Mouse (Mus musculus) CH12.LX (cell line): ENCODE measurements at regions not wholly inside any gene's neighbourhood (a gene's known extent, or its start where the extent isn't known, plus 50 kb on each side); places are given as distances from the start of the nearest gene placed in this dataset.

Source experiments
- DNase-seq: peaks from one replicate; pipeline ENCODE4 v3.0.0-alpha.2; 2013; ENCODE audit errors: extremely low read depth
- H3K27ac ChIP-seq: 2 replicates; pipeline ENCODE4 v1.5.1; 2012; ENCODE audit warnings: low read depth, mild to moderate bottlenecking, control low read depth, moderate library complexity; ENCODE audit not compliant: insufficient read depth
- H3K27me3 ChIP-seq: replicated peaks from 2 replicates; pipeline ENCODE3; 2012; ENCODE audit warnings: inconsistent platforms
- H3K36me3 ChIP-seq, 2 experiments: replicated peaks in 1 of 2; 2 replicates each; pipeline versions ENCODE3 to v1.6.1; 2012; ENCODE audit warnings: inconsistent platforms in 1 of 2, low read length in 1 of 2, mild to moderate bottlenecking in 1 of 2, mixed read lengths in 1 of 2, moderate library complexity in 1 of 2; ENCODE audit not compliant: control insufficient read depth in 1 of 2, insufficient read depth in 1 of 2
- H3K4me1 ChIP-seq, 2 experiments: 2 replicates each; pipeline ENCODE4 v1.6.1; 2012; ENCODE audit warnings: inconsistent platforms in 1 of 2, moderate library complexity in 1 of 2; ENCODE audit not compliant: insufficient read depth in 2 of 2, control insufficient read depth in 1 of 2
- H3K4me2 ChIP-seq: 2 replicates; pipeline ENCODE4 v1.6.1; 2012; ENCODE audit warnings: low read depth, mild to moderate bottlenecking, control low read depth; ENCODE audit not compliant: poor library complexity, insufficient read depth, severe bottlenecking
- H3K4me3 ChIP-seq, 3 experiments: fragments of 150-350 bp in 1 of 3; sonication (generic) in 1 of 3; replicated peaks in 1 of 3; 2 replicates each; pipeline versions ENCODE3 to v1.5.1; 2011 to 2012; ENCODE audit warnings: low read depth in 2 of 3, low read length in 2 of 3, mild to moderate bottlenecking in 2 of 3, moderate library complexity in 2 of 3, control low read depth in 1 of 3, improper control_type of control experiment in 1 of 3, inconsistent platforms in 1 of 3, mixed read lengths in 1 of 3; ENCODE audit not compliant: poor library complexity in 1 of 3
- H3K79me2 ChIP-seq: replicated peaks from 2 replicates; pipeline ENCODE4 v1.6.1; 2012; ENCODE audit warnings: mild to moderate bottlenecking, moderate library complexity; ENCODE audit not compliant: control insufficient read depth, poor library complexity, insufficient read depth, severe bottlenecking; ENCODE audit errors: extremely low read depth
- H3K9ac ChIP-seq: 2 replicates; pipeline ENCODE4 v1.6.1; 2012; ENCODE audit warnings: low read depth, mild to moderate bottlenecking, control low read depth, moderate library complexity; ENCODE audit not compliant: insufficient read depth
- H3K9me3 ChIP-seq: replicated peaks from 2 replicates; pipeline ENCODE3; 2012; ENCODE audit warnings: low read length, inconsistent platforms, mixed read lengths
- BHLHE40 ChIP-seq: IDR thresholded peaks from 2 replicates; pipeline ENCODE4 v1.6.1; 2011; ENCODE audit warnings: mild to moderate bottlenecking, low read depth, low read length, improper control_type of control experiment
- CHD1 ChIP-seq: IDR thresholded peaks from 2 replicates; pipeline ENCODE4 v1.6.1; 2012; ENCODE audit warnings: low read depth, low read length, improper control_type of control experiment, inconsistent platforms
- CHD2 ChIP-seq: IDR thresholded peaks from 2 replicates; pipeline ENCODE4 v1.6.1; 2011; ENCODE audit warnings: low read length, improper control_type of control experiment
- CTCF ChIP-seq, 2 experiments: IDR thresholded peaks in 1 of 2; conservative IDR thresholded peaks in 1 of 2; 2 replicates each; pipeline ENCODE4 v1.5.1; 2011 to 2012; ENCODE audit warnings: low read depth in 2 of 2, low read length in 2 of 2, improper control_type of control experiment in 1 of 2, inconsistent platforms in 1 of 2, mild to moderate bottlenecking in 1 of 2, moderate library complexity in 1 of 2
- ELF1 ChIP-seq: IDR thresholded peaks from 2 replicates; pipeline ENCODE4 v1.6.1; 2014; ENCODE audit warnings: low read depth, mild to moderate bottlenecking, inconsistent platforms, low read length, improper control_type of control experiment
- ETS1 ChIP-seq: conservative IDR thresholded peaks from 2 replicates; pipeline ENCODE4 v1.6.1; 2012; ENCODE audit warnings: low read depth, mild to moderate bottlenecking, inconsistent platforms, low read length, improper control_type of control experiment, moderate library complexity
- GABPA ChIP-seq: IDR thresholded peaks from 2 replicates; pipeline ENCODE4 v1.6.1; 2012; ENCODE audit warnings: low read depth, low read length, improper control_type of control experiment, inconsistent platforms; ENCODE audit not compliant: insufficient replicate concordance
- IRF4 ChIP-seq: IDR thresholded peaks from 2 replicates; pipeline ENCODE4 v1.6.1; 2014; ENCODE audit warnings: low read depth, mild to moderate bottlenecking, inconsistent platforms, low read length, improper control_type of control experiment
- MEF2A ChIP-seq: IDR thresholded peaks from 2 replicates; pipeline ENCODE4 v1.6.1; 2014; ENCODE audit warnings: low read depth, mild to moderate bottlenecking, inconsistent platforms, low read length, improper control_type of control experiment, borderline replicate concordance
- MXI1 ChIP-seq: IDR thresholded peaks from 2 replicates; pipeline ENCODE4 v1.6.1; 2011; ENCODE audit warnings: mild to moderate bottlenecking, low read depth, low read length, improper control_type of control experiment
- MYC ChIP-seq: IDR thresholded peaks from 2 replicates; pipeline ENCODE4 v1.6.1; 2011; ENCODE audit warnings: low read depth, mild to moderate bottlenecking, improper control_type of control experiment, low read length
- NRF1 ChIP-seq: IDR thresholded peaks from 2 replicates; pipeline ENCODE4 v1.6.1; 2014; ENCODE audit warnings: low read depth, mild to moderate bottlenecking, inconsistent platforms, low read length, improper control_type of control experiment, moderate library complexity
- PAX5 ChIP-seq: IDR thresholded peaks from 2 replicates; pipeline ENCODE4 v1.6.1; 2012; ENCODE audit warnings: low read length, inconsistent platforms, mixed read lengths
- POLR2A ChIP-seq: IDR thresholded peaks from 2 replicates; pipeline ENCODE4 v1.6.1; 2011; ENCODE audit warnings: low read depth, mild to moderate bottlenecking, improper control_type of control experiment, low read length
- RAD21 ChIP-seq: IDR thresholded peaks from 2 replicates; pipeline ENCODE4 v1.6.1; 2011; ENCODE audit warnings: low read depth, mild to moderate bottlenecking, low read length, improper control_type of control experiment, moderate library complexity
- SIN3A ChIP-seq: IDR thresholded peaks from 2 replicates; pipeline ENCODE4 v1.6.1; 2012; ENCODE audit warnings: low read length, improper control_type of control experiment, inconsistent platforms
- TBP ChIP-seq: conservative IDR thresholded peaks from 2 replicates; pipeline ENCODE4 v1.6.1; 2011; ENCODE audit warnings: low read depth, low read length, improper control_type of control experiment
- TCF12 ChIP-seq: IDR thresholded peaks from 2 replicates; pipeline ENCODE4 v1.6.1; 2014; ENCODE audit warnings: low read depth, mild to moderate bottlenecking, inconsistent platforms, low read length, improper control_type of control experiment
- UBTF ChIP-seq: IDR thresholded peaks from 2 replicates; pipeline ENCODE4 v1.6.1; 2012; ENCODE audit warnings: low read depth, mild to moderate bottlenecking, inconsistent platforms, low read length, improper control_type of control experiment, moderate library complexity
- USF1 ChIP-seq: IDR thresholded peaks from 2 replicates; pipeline ENCODE4 v1.6.1; 2014; ENCODE audit warnings: low read depth, mild to moderate bottlenecking, inconsistent platforms, low read length, improper control_type of control experiment
- ZC3H11A ChIP-seq: IDR thresholded peaks from 2 replicates; pipeline ENCODE4 v1.6.1; 2012; ENCODE audit warnings: low read depth, mild to moderate bottlenecking, inconsistent platforms, low read length, improper control_type of control experiment
- dilution Hi-C: fragments of 300-500 bp; cut with MboI; formaldehyde crosslinking; loops from 2 replicates; pipeline ENCODE4 v1.14.3; 2020; ENCODE audit warnings: low sequenced_read_pairs; ENCODE audit not compliant: extremely low pct_unique_long_range_greater_than_20kb, extremely low pct_ligation_motif_present
- in situ Hi-C: fragments of 300-500 bp; cut with MboI; formaldehyde crosslinking; loops from 3 replicates; pipeline ENCODE4 v1.14.3; 2019; ENCODE audit warnings: low sequenced_read_pairs, low pct_ligation_motif_present, low pct_unique_long_range_greater_than_20kb, mixed read lengths

GRCm38 (mm10) chr4:8986394-8987091, 747.7 kb upstream of the Car8 start:
- Histone ChIP-seq H3K4me1 (no peaks in the 10 kb centered on the region), H3K9me3 (no peaks in the 10 kb centered on the region), H3K9ac (no peak overlapping the region), H3K27ac (no peak overlapping the region), H3K79me2 (no peaks in the 10 kb centered on the region), H3K4me3 (no peak overlapping the region), H3K27me3 (no peaks in the 10 kb centered on the region), H3K36me3 (no peaks in the 10 kb centered on the region), H3K4me2 (no peak overlapping the region)
- no peak for TF ChIP-seq RAD21
- TF ChIP-seq NRF1 = no peak
- no peak for TF ChIP-seq ELF1
- TF ChIP-seq SIN3A = no peak
- no peak for TF ChIP-seq GABPA
- TF ChIP-seq CHD1 = no peak
- no peak for TF ChIP-seq TBP
- no peak for TF ChIP-seq CTCF (conservative IDR thresholded peaks at IDR 0.05 in 1 of 2, IDR thresholded peaks at IDR 0.05 in 1 of 2; ENCODE audit: low read depth in 2 of 2, low read length in 2 of 2)
- TF ChIP-seq MYC = no peak
- TF ChIP-seq CHD2 = no peak
- no peak for TF ChIP-seq USF1
- no peak for TF ChIP-seq BHLHE40
- TF ChIP-seq POLR2A = no peak
- no peak for TF ChIP-seq MEF2A
- TF ChIP-seq IRF4 = no peak
- TF ChIP-seq PAX5 = no peak
- TF ChIP-seq MXI1 = no peak
- TF ChIP-seq ZC3H11A = no peak
- no peak for TF ChIP-seq ETS1
- dilution Hi-C loops (no loop called here), in situ Hi-C loops (no loop called here)
- no peak for DNase-seq

- H3K4me3 ChIP-seq = no peak overlapping the region
- TF ChIP-seq ELF1 (no peak), GABPA (no peak), TCF12 (no peak), UBTF (no peak), TBP (no peak)
- H3K27me3 ChIP-seq = no peaks in the 10 kb centered on the region
- peaks cover under 1 to 7% of the 10 kb centered on the region in 2 experiments; a peak in 2 of 4 replicates for H3K4me1 ChIP-seq
- no peak overlapping the region for H3K4me2 ChIP-seq
- no peak overlapping the region for H3K9ac ChIP-seq
- no peaks in the 10 kb centered on the region for H3K9me3 ChIP-seq
- no peaks in the 10 kb centered on the region for H3K36me3 ChIP-seq
- no peak overlapping the region for H3K27ac ChIP-seq
- dilution Hi-C loops (no loop called here), in situ Hi-C loops (no loop called here)
- DNase-seq = no peak
- H3K79me2 ChIP-seq = no peaks in the 10 kb centered on the region
These were observed 745.3 kb upstream of the Car8 start for GRCm38 (mm10) chr4:8984059-8984606.
